Comparison of ENCODE assay signal across 9 mouse cellular contexts in the genomic region with DNA sequence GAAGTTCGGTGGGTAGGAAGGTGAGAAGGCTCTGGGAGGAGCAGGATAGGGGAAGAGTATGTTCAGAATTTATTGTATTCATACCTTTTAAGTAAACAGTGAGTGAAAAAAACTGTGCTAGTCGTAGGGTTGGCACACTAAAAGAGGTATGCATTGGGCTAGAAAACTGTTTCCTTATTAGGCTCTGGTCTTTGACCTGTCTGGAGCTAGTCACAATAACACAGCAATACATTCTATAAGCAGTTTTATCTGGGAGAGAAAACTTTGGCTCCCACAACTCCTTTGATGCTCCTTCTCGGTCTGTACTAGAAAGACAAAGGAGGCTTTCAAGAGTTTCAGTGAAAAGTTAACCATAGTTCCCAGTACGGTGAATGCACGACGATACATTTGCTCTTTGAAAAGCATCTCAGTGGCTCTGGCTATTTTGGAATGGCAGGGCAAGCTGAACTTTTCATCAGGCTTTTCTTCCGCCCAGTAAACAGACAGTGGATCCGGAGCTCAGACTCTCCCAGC. TPM values are rescaled to one million over a fixed set of nuclear protein-coding genes. Genes with fewer than 3 reads are reported as not detected.
DNase-seq lines count a peak whose midpoint lies in the region; ATAC-seq and TF ChIP-seq lines count a peak whose summit lies in the region.
"Had no signal": no experiment of that assay in that cellular context is flagged by ENCODE, and none has a peak within 500 bp of the region (broad histone marks: within the 10 kb centered on the region; RNA-seq: fewer than 3 reads in every experiment).

No protein-coding gene starts in this region.

- peak overlapping the region; percentile 51 for H3K4me2 ChIP-seq in hindbrain, embryonic 12.5 days (replicated peaks)
- peak overlapping the region; percentile 53 for H3K4me2 ChIP-seq in midbrain, embryonic 12.5 days (replicated peaks)

- 8% methylated on average over 8 of the region's 8 CpGs for WGBS in kidney, adult 2 months
- 26% methylated on average over 8 of the region's 8 CpGs for WGBS in hindbrain, embryonic 12.5 days
- WGBS in midbrain, embryonic 12.5 days, result 23% methylated on average over 8 of the region's 8 CpGs

- ATAC-seq in activated CD4-positive, CD25-positive, alpha-beta regulatory T cell, adult 4 months, result peak; percentile 4
- peak; percentile 18; the same call in 1 of the 2 replicates for ATAC-seq in hindbrain, embryonic 12.5 days (ENCODE audit: low FRiP score)
- ATAC-seq in midbrain, embryonic 12.5 days (ENCODE audit: low FRiP score, low read depth), result peak; percentile 59

- peak overlapping the region; percentile 57; the same call in 1 of the 2 replicates for H3K9ac ChIP-seq in hindbrain, embryonic 12.5 days
- peak overlapping the region; percentile 43; the same call in 1 of the 2 replicates for H3K9ac ChIP-seq in midbrain, embryonic 12.5 days (replicated peaks)

- H3K27me3 ChIP-seq in kidney, adult 2 months (replicated peaks; ENCODE audit: control insufficient read depth, insufficient read depth, low read length), result no peaks in the 10 kb centered on the region
- no peaks in the 10 kb centered on the region for H3K27me3 ChIP-seq in hindbrain, embryonic 12.5 days
- H3K27me3 ChIP-seq in midbrain, embryonic 12.5 days, result no peaks in the 10 kb centered on the region

- no peak for TF ChIP-seq CTCF in kidney, adult 2 months (conservative IDR thresholded peaks at IDR 0.05; ENCODE audit: insufficient read depth, insufficient read length, low read depth, low read length)

- no peak overlapping the region for H3K27ac ChIP-seq in kidney, adult 2 months (ENCODE audit: insufficient read depth, low read depth, low read length)
- no peak overlapping the region for H3K27ac ChIP-seq in hindbrain, embryonic 12.5 days
- no peak overlapping the region for H3K27ac ChIP-seq in midbrain, embryonic 12.5 days (replicated peaks)

- no peaks in the 10 kb centered on the region for H3K36me3 ChIP-seq in kidney, adult 2 months (ENCODE audit: control insufficient read depth, insufficient read depth, low read length)
- H3K36me3 ChIP-seq in hindbrain, embryonic 12.5 days, result no peaks in the 10 kb centered on the region
- no peaks in the 10 kb centered on the region for H3K36me3 ChIP-seq in midbrain, embryonic 12.5 days

- peak overlapping the region; percentile 71 for H3K4me3 ChIP-seq in kidney, adult 2 months (ENCODE audit: insufficient read depth, low read depth, low read length)
- H3K4me3 ChIP-seq in hindbrain, embryonic 12.5 days, result peak overlapping the region; percentile 58
- H3K4me3 ChIP-seq in midbrain, embryonic 12.5 days, result peak overlapping the region; percentile 59

- H3K4me1 ChIP-seq in kidney, adult 2 months (ENCODE audit: control insufficient read depth, insufficient read depth, low read length), result no peaks in the 10 kb centered on the region
- H3K4me1 ChIP-seq in hindbrain, embryonic 12.5 days, result no peaks in the 10 kb centered on the region
- no peaks in the 10 kb centered on the region for H3K4me1 ChIP-seq in midbrain, embryonic 12.5 days

- no peaks in the 10 kb centered on the region for H3K9me3 ChIP-seq in hindbrain, embryonic 12.5 days (replicated peaks)
- no peaks in the 10 kb centered on the region for H3K9me3 ChIP-seq in midbrain, embryonic 12.5 days

- DNase-seq in kidney, adult 2 months, result no peak
- no peak for DNase-seq in kidney, adult 11 months
- no peak for DNase-seq in left cerebral cortex, adult 11 months (ENCODE audit: low spot score)
- DNase-seq in adrenal gland, postnatal 10 days, result no peak
- no peak for DNase-seq in embryo, embryonic 10 days (ENCODE audit: low spot score)

- no peak for TF ChIP-seq POLR2A in kidney, adult 2 months (IDR thresholded peaks at IDR 0.05; ENCODE audit: low read depth, low read length)

RNA-seq across cellular contexts. Expression of a gene that starts 0.6 kb away (rescaled TPM):
- 0.28 and 0.37 TPM in 2 replicates for polyA plus RNA-seq in kidney, adult 2 months (2012; rRNA removed)
- 1 to 10 TPM; 1.0 to 1.1 TPM for polyA plus RNA-seq in activated CD4-positive, CD25-positive, alpha-beta regulatory T cell, adult 4 months (2017; shearing (Covaris generic))
- polyA plus RNA-seq in hindbrain, embryonic 12.5 days (2016; fragmentation: Nextera tagmentation; extraction: Ambion mirVana), result 3.9 and 4.4 TPM in 2 replicates
- polyA plus RNA-seq in midbrain, embryonic 12.5 days (2016; fragmentation: Nextera tagmentation; extraction: Ambion mirVana), result 3.2 and 3.3 TPM in 2 replicates
- 1 to 10 TPM; 2.2 to 2.8 TPM for total RNA-seq in adrenal gland, postnatal 10 days (2021)

RNA-seq across cellular contexts. Expression of a gene that starts 11.6 kb away (rescaled TPM):
- not detected in 2 replicates for polyA plus RNA-seq in kidney, adult 2 months (2012; rRNA removed)
- under 1 TPM in 1 of 2 experiments, not detected in 1; 0.89 TPM for polyA plus RNA-seq in activated CD4-positive, CD25-positive, alpha-beta regulatory T cell, adult 4 months (2017; shearing (Covaris generic))
- not detected in 2 replicates for polyA plus RNA-seq in hindbrain, embryonic 12.5 days (2016; fragmentation: Nextera tagmentation; extraction: Ambion mirVana)
- polyA plus RNA-seq in midbrain, embryonic 12.5 days (2016; fragmentation: Nextera tagmentation; extraction: Ambion mirVana), result not detected in 2 replicates
- under 1 TPM in 1 of 2 experiments, not detected in 1; 0.82 TPM for total RNA-seq in adrenal gland, postnatal 10 days (2021)

RNA-seq across cellular contexts. Expression of a gene that starts 15.3 kb away (rescaled TPM):
- polyA plus RNA-seq in kidney, adult 2 months (2012; rRNA removed), result not detected in 2 replicates
- under 1 TPM in 1 of 2 experiments, not detected in 1; 0.45 TPM for polyA plus RNA-seq in activated CD4-positive, CD25-positive, alpha-beta regulatory T cell, adult 4 months (2017; shearing (Covaris generic))
- polyA plus RNA-seq in hindbrain, embryonic 12.5 days (2016; fragmentation: Nextera tagmentation; extraction: Ambion mirVana), result 0.35 TPM in 1 of 2 replicates, not detected in the other
- 0.34 and 0.56 TPM in 2 replicates for polyA plus RNA-seq in midbrain, embryonic 12.5 days (2016; fragmentation: Nextera tagmentation; extraction: Ambion mirVana)
- not detected for total RNA-seq in adrenal gland, postnatal 10 days (2021)
- polyA plus RNA-seq: gonadal fat pad, adult 2 months had no signal

Comparison
In these comparisons a context has a peak if more than half of its experiments do, and no peak if none do; other contexts are left out.
1. ATAC-seq: peak in every context shown above with its lines; median percentile 59 in midbrain, embryonic 12.5 days; 18 in hindbrain, embryonic 12.5 days; 4 in activated CD4-positive, CD25-positive, alpha-beta regulatory T cell, adult 4 months.